Mouse (Mus musculus) limb, embryonic 15.5 days (tissue): ENCODE data around the gene Medag. TPM values are rescaled to one million over a fixed set of nuclear protein-coding genes. Genes with fewer than 3 reads are reported as not detected.

Source experiments
- ATAC-seq: fragments of 200-750 bp; cut with Nextera tagmentation; 2 replicates; pipeline ENCODE4 v1.8.0; 2017; ENCODE audit warnings: low read depth, moderate TSS enrichment; ENCODE audit not compliant: insufficient number of reproducible peaks, low FRiP score, low TSS enrichment
- H3K27ac ChIP-seq: fragments of 300-500 bp; sonication (generic); 2 replicates; pipeline ENCODE4 v1.5.1; 2015; ENCODE audit warnings: moderate library complexity, mild to moderate bottlenecking, inconsistent platforms
- H3K27me3 ChIP-seq: fragments of 300-500 bp; sonication (generic); 2 replicates; pipeline ENCODE4 v1.6.1; 2015; ENCODE audit warnings: inconsistent platforms
- H3K36me3 ChIP-seq: fragments of 300-500 bp; sonication (generic); 2 replicates; pipeline ENCODE4 v1.6.1; 2015; ENCODE audit warnings: inconsistent platforms
- H3K4me1 ChIP-seq: fragments of 300-500 bp; sonication (generic); 2 replicates; pipeline ENCODE4 v1.6.1; 2015; ENCODE audit warnings: inconsistent platforms
- H3K4me2 ChIP-seq: fragments of 300-500 bp; sonication (generic); 2 replicates; pipeline ENCODE4 v1.6.1; 2015; ENCODE audit warnings: mild to moderate bottlenecking, inconsistent platforms
- H3K4me3 ChIP-seq: fragments of 300-500 bp; sonication (generic); 2 replicates; pipeline ENCODE4 v1.5.1; 2015; ENCODE audit warnings: mild to moderate bottlenecking, inconsistent platforms
- H3K9ac ChIP-seq: fragments of 300-500 bp; sonication (generic); 2 replicates; pipeline ENCODE4 v1.6.1; 2015; ENCODE audit warnings: inconsistent platforms
- H3K9me3 ChIP-seq: fragments of 300-500 bp; sonication (generic); 2 replicates; pipeline ENCODE4 v1.6.1; 2016; ENCODE audit warnings: inconsistent platforms
- WGBS: fragments of 180-500 bp; shearing (Covaris S2); methylation state at CpG from one replicate; pipeline ENCODE4 v1.1.7; 2015; 5-methylcytosine and 5-hydroxymethylcytosine counted together
- polyA plus RNA-seq: library from polyadenylated mRNA; unstranded; fragments of >200 nt; fragmentation: Nextera tagmentation; extraction: Ambion mirVana; gene quantifications from 2 replicates; pipeline ENCODE4 v1.2.1, GENCODE M21; 2015

The Medag gene
- polyA plus RNA-seq, 1 experiment from 2014 or later: 4.2 TPM

DNA sequence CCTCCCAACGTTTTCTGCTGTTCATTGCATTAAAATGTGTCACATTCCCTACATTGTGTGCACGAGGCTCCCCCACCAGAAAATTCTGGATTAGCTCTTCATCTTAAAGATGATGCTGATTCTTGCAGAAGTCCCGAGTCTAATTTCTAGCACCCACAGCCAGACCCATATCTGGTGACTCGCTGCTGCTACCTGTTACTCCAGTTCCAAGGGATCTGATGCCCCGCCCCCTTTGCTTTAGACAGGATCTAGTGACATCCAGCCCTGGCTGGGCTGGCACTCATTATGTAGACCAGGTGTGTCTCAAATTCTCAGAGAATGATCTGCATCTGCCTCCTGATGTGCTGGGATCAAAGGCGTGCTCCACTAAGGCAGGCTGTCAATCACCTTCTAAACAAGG, 25.6 kb downstream of the Medag start:
- Histone ChIP-seq H3K9me3 (no peaks in the 10 kb centered on the region), H3K4me2 (no peak overlapping the region), H3K9ac (no peak overlapping the region), H3K27ac (no peak overlapping the region), H3K4me3 (no peak overlapping the region), H3K4me1 (peaks cover 35% of the 10 kb centered on the region), H3K27me3 (no peaks in the 10 kb centered on the region), H3K36me3 (no peaks in the 10 kb centered on the region)
- ATAC-seq: no peak
- WGBS: 50% methylated on average over 6 of the region's 6 CpGs

- WGBS: under 1% methylated on average over 25 of the region's 25 CpGs
- Histone ChIP-seq H3K27ac (peak within 1 kb of the TSS; percentile 77), H3K36me3 (no peaks in the 10 kb centered on the region), H3K9ac (peak within 1 kb of the TSS; percentile 37), H3K9me3 (no peaks in the 10 kb centered on the region), H3K4me3 (peak within 1 kb of the TSS; percentile 45), H3K27me3 (no peaks in the 10 kb centered on the region), H3K4me2 (peak within 1 kb of the TSS; percentile 82), H3K4me1 (peaks cover 32% of the 10 kb centered on the region)
- peak; percentile 66; the same call in 1 of the 2 replicates for ATAC-seq
These were observed 28.1 kb downstream of the Medag start, which contains the start of gene Tex26 for GRCm38 (mm10) chr5:149439531-149440179. Gene Tex26 (plus strand): TSS chr5:149439660.

DNA sequence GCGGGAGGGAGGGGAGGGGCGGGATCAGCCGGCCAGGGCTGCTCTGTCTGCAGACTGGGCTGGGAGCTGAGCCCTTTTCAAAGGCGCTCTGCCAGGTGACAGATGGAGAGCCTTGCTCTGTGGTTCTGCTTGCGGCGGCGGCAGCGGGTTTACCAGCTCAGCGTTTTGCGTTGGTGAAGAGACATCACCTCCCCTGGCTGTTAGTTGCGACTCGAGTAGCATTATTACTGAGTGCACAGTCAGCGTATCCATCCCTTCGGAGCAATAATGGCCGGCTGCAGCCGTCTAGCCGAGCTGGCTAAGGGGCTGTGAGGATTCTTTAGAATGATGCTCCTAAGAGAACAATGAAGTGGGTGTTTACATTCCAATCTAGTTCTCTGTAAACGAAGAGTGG, 28.6 kb downstream of the Medag start:
- under 1% methylated on average over 18 of the region's 18 CpGs for WGBS
- no peaks in the 10 kb centered on the region for H3K9me3 ChIP-seq
- H3K27ac ChIP-seq: peak overlapping the region; percentile 77
- H3K36me3 ChIP-seq: no peaks in the 10 kb centered on the region
- peaks cover 32% of the 10 kb centered on the region for H3K4me1 ChIP-seq
- H3K27me3 ChIP-seq: no peaks in the 10 kb centered on the region
- H3K4me3 ChIP-seq: peak overlapping the region; percentile 45
- peak overlapping the region; percentile 37; the same call in 1 of the 2 replicates for H3K9ac ChIP-seq
- H3K4me2 ChIP-seq: peak overlapping the region; percentile 82
- peak; percentile 72 for ATAC-seq

GRCm38 (mm10) chr5:149441646-149442276, 30.2 kb downstream of the Medag start:
- Histone ChIP-seq H3K4me1 (peaks cover 32% of the 10 kb centered on the region), H3K27me3 (no peaks in the 10 kb centered on the region), H3K27ac (0 out of 2 replicates have a peak overlapping the region, but pooled peaks have one; percentile 47), H3K4me2 (no peak overlapping the region), H3K9ac (no peak overlapping the region), H3K36me3 (no peaks in the 10 kb centered on the region), H3K4me3 (no peak overlapping the region), H3K9me3 (no peaks in the 10 kb centered on the region)
- no peak for ATAC-seq
- WGBS: 47% methylated on average over 14 of the region's 14 CpGs

DNA sequence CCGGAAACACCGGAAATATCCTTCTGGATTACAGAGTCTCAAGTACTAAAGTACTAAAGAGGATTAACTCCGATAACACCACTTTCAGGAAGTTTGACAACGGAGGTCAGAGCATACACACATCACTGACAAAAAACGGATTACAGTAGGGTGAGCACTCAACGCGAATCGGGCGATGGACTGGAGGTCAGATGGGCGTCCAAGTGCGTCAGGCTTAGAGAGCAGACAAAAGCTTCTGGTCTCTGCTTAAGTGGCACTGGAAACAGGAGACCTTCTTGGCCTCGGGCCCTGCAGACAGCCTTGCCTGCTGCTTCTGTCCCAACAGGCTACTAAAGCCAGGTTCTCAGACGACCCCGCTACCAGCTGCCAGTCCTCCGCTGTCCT, 30.7 kb downstream of the Medag start:
- no peak overlapping the region for H3K4me2 ChIP-seq
- no peaks in the 10 kb centered on the region for H3K36me3 ChIP-seq
- H3K27me3 ChIP-seq: no peaks in the 10 kb centered on the region
- H3K9me3 ChIP-seq: no peaks in the 10 kb centered on the region
- H3K4me1 ChIP-seq: peaks cover 32% of the 10 kb centered on the region
- WGBS: 72% methylated on average over 15 of the region's 15 CpGs
- no peak for ATAC-seq
- no peak overlapping the region for H3K27ac ChIP-seq
- H3K4me3 ChIP-seq: no peak overlapping the region
- no peak overlapping the region for H3K9ac ChIP-seq

- WGBS: 54% methylated on average over 4 of the region's 4 CpGs
- no peak overlapping the region for H3K9ac ChIP-seq
- ATAC-seq: no peak
These were observed 32.9 kb downstream of the Medag start for GRCm38 (mm10) chr5:149444451-149444850.

DNA sequence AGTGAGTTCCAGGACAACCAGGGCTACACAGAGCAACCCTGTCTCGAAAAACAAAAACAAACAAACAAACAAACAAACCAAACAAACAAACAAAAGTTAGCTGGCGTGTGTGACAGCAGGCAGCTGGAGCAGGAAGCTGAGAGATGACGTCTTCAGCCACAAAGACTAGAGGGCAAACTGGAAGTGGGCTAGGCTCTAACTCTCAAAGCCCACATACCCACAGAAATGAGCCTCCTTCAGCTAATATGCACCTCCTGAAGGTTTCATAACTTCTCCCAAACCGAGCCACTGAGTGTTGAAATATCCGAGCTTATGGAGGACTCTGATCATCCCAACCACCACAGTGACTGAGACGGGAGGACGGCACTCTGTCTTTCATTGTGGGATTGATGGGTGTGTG, 34.9 kb downstream of the Medag start:
- Histone ChIP-seq H3K27ac (no peak overlapping the region), H3K4me2 (no peak overlapping the region), H3K4me3 (no peak overlapping the region), H3K9me3 (no peaks in the 10 kb centered on the region), H3K36me3 (no peaks in the 10 kb centered on the region), H3K4me1 (peaks cover 12% of the 10 kb centered on the region), H3K27me3 (no peaks in the 10 kb centered on the region), H3K9ac (no peak overlapping the region)
- no peak for ATAC-seq
- 88% methylated on average over 7 of the region's 7 CpGs for WGBS

More at GRCm38 (mm10) chr5:149444451-149444850, 32.9 kb downstream of the Medag start:
- H3K36me3 ChIP-seq: no peaks in the 10 kb centered on the region
- H3K4me3 ChIP-seq: no peak overlapping the region
- H3K27me3 ChIP-seq: no peaks in the 10 kb centered on the region
- no peaks in the 10 kb centered on the region for H3K9me3 ChIP-seq
- peaks cover 27% of the 10 kb centered on the region for H3K4me1 ChIP-seq
- no peak overlapping the region for H3K27ac ChIP-seq
- no peak overlapping the region for H3K4me2 ChIP-seq

- Histone ChIP-seq H3K4me3 (no peak overlapping the region), H3K27ac (no peak overlapping the region), H3K9me3 (no peaks in the 10 kb centered on the region), H3K27me3 (no peaks in the 10 kb centered on the region), H3K4me1 (peaks cover 3% of the 10 kb centered on the region; the same call in 1 of the 2 replicates), H3K9ac (no peak overlapping the region), H3K4me2 (no peak overlapping the region), H3K36me3 (no peaks in the 10 kb centered on the region)
- 83% methylated on average over 5 of the region's 5 CpGs for WGBS
- ATAC-seq: no peak
These were observed 36.2 kb downstream of the Medag start for GRCm38 (mm10) chr5:149447733-149448132.

- Histone ChIP-seq H3K27me3 (no peaks in the 10 kb centered on the region), H3K36me3 (no peaks in the 10 kb centered on the region), H3K4me1 (peaks cover 2% of the 10 kb centered on the region; the same call in 1 of the 2 replicates), H3K4me3 (no peak overlapping the region), H3K9me3 (no peaks in the 10 kb centered on the region), H3K9ac (no peak overlapping the region), H3K27ac (no peak overlapping the region), H3K4me2 (no peak overlapping the region)
- 64% methylated on average over 7 of the region's 7 CpGs for WGBS
- no peak for ATAC-seq
These were observed 37.9 kb downstream of the Medag start for GRCm38 (mm10) chr5:149449406-149449805.

DNA sequence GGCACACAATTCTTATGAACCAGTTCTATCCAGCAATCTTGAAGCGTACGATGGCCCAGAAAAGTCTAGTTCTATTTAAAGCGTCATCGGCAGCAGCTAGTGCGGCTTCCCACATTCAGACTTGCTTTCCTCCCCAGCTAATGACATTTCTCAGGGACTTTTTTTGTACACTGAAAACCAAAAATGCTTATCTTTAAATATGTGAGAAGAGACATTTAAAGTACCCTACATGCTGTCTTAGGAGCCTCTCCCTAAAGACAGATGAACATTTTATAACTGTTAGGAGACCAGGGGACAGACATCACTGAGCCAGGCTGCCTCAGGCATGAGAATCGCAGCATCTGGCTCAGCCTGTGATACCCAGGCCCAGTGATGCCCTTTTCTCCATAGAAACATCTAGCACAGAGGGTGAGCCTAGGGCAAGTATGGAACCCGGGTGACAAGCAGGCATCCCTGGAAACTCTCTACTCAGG, 39.7 kb downstream of the Medag start:
- WGBS: 82% methylated on average over 7 of the region's 7 CpGs
- H3K36me3 ChIP-seq: no peaks in the 10 kb centered on the region
- no peaks in the 10 kb centered on the region for H3K4me1 ChIP-seq
- ATAC-seq: no peak
- H3K9me3 ChIP-seq: no peaks in the 10 kb centered on the region
- no peaks in the 10 kb centered on the region for H3K27me3 ChIP-seq
- H3K4me3 ChIP-seq: no peak overlapping the region
- no peak overlapping the region for H3K9ac ChIP-seq
- H3K27ac ChIP-seq: no peak overlapping the region
- no peak overlapping the region for H3K4me2 ChIP-seq

DNA sequence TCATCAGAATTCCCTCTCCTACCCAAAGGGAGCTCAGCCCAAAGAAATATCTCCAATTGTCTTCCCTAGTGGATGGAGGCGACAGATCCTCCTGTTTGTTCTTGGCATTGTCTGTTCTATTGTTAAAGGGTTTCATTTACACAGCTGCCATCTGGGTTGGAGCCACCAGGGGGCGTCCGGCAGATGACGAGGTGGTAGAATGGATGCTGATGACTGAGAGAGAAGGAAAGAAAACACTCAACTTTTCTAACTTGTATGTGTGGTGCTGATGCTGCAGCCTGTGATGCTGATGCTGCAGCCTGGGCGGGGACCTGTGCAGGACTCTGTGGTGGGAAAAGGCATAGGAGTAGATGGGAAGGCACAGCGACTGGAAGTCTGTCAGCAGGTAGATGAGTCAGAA, 42.7 kb downstream of the Medag start:
- Histone ChIP-seq H3K36me3 (no peaks in the 10 kb centered on the region), H3K27me3 (no peaks in the 10 kb centered on the region), H3K4me1 (no peaks in the 10 kb centered on the region), H3K4me3 (no peak overlapping the region), H3K27ac (no peak overlapping the region), H3K4me2 (no peak overlapping the region), H3K9me3 (no peaks in the 10 kb centered on the region), H3K9ac (no peak overlapping the region)
- ATAC-seq: no peak
- 33% methylated on average over 6 of the region's 6 CpGs for WGBS

DNA sequence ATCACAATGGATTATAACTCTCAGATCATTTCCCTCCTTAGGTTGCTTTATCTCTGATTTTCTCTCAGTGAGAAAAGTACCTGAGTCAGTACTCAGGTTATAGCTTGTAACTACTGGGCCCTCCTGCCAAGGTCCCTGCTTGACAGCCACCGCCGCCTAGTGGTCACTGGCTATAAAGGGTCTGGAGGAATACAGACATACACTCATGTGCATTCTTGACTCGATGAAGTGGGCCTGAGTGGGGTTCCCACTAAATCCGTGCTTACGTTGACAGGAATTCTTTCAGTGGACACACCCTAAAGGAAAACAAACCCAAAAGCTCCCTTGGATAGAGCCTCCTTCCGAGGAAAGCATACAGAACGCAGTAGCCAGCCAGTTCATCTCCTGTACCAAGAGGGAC, 45.0 kb downstream of the Medag start:
- whole genome bisulfite sequencing: 84% methylated on average over 7 of the region's 7 CpGs

More for the DNA sequence above, 45.0 kb downstream of the Medag start:
- H3K36me3 ChIP-seq: no peaks in the 10 kb centered on the region
- no peaks in the 10 kb centered on the region for H3K9me3 ChIP-seq
- no peak overlapping the region for H3K4me3 ChIP-seq
- no peak overlapping the region for H3K4me2 ChIP-seq
- H3K4me1 ChIP-seq: no peaks in the 10 kb centered on the region
- no peaks in the 10 kb centered on the region for H3K27me3 ChIP-seq
- no peak overlapping the region for H3K9ac ChIP-seq
- ATAC-seq: no peak
- H3K27ac ChIP-seq: no peak overlapping the region
